Mouse (Mus musculus) telencephalon, adult 2 months (tissue): ENCODE results near the gene Parm1.

Experiments used
- DNase-seq: peaks from one replicate; pipeline ENCODE4 v3.0.0-alpha.2; 2011; ENCODE audit warnings: low read depth, low spot score

The Parm1 gene

DNA sequence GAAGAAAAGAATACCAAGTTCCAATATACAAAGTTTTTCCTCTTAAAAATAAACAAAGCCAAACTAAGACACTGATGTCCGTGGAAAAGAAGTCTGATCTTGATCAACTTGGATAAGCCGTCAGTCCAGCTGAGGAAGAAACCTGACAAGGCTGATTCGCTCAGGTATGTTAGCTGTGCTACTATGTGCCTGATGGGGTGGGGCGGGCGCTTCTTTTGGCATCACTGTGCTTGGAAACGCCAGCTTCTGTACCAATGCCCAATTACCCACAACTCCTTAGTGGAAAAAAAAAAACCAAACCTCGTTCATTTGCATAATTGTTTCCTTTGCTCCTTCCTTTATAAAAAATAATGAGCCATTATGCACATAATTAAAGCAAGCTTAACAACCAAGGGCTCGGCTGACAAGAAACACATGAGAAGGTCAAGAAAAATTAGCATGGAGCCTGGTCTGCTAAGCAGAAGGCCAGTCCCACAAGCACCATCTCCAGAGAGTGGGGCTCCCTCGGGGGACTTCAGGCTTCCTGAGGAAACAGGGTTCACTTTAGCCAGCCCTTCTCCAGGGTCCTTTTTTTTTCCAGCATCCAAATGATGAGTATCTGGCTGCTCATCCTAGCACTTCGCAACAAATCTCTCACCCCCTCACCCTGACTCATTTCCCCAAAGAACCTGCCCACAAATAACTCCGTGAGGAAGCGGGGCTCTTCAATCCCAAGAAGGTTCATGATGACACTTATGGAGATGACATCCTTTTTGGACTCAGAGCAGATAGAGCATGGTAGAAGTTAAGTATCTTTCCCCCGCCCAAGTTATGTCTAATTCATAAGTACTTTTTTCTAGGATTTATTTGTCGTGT is 135.9 kb downstream of the Parm1 start:
- DNase-seq = no peak

- DNase-seq = no peak
These were observed 137.1 kb downstream of the Parm1 start for GRCm38 (mm10) chr5:91654331-91655048.

DNA sequence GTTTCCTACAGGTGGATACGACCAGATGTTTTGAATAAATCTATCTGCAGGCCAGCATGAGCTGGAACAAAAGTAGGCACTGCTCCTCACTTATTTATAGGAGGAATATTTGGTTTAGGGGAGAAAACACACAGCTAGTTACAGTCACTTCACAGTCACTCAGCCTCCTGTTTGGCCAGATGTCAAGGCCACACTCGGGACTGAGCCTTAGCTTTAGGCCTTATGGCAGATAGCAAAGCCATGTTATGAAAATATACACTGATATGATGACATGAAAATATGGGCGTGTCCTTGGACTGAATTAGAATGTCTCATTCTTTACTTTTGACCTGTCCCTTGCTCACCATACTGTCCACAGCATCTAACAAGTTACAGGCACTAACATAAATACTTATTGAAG is 137.8 kb downstream of the Parm1 start:
- no peak for DNase-seq

DNA sequence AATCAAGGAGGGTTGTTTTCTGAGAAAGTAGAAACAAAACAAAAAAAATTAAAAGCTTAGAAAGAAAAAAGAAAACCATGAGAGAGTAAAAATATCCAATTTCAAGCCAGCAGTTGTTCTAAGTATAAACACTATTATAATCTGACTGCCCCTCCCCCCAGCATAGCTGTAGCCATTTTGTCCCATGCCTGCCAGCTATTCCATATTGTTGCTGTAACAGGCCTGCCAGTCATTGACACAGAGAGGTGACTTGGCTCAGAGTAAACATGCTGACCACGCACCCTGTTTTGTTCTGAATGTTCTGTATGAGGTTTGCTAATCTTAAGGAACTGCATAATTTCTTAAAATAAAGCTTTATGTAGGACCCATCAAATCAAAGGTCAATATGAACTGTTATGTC is 145.3 kb downstream of the Parm1 start:
- DNase-seq = no peak

GRCm38 (mm10) chr5:91667127-91667526 is 149.7 kb downstream of the Parm1 start:
- DNase-seq = no peak

DNA sequence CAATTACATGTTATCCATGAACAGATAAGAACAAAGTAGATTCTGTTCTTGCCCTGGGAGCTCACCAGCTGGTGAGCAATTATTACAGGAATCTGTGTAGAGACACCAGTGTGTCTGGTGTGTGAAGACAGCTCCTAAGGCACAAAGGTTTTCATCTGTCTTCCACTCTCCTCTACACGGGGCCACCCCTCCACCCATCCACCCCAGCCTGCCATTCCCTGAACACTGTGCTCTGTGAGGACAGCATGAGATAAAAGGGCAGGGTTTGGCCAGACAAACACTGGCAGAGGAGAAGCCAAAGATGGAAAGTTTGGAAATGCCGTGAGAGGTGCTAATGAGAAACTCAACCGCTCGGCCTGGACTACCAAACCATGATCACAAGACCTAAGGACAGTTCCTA is 151.8 kb downstream of the Parm1 start:
- no peak for DNase-seq
